Mouse (Mus musculus): ENCODE measurements around the gene Zfp11. TPM values are rescaled to one million over a fixed set of nuclear protein-coding genes. Genes with fewer than 3 reads are reported as not detected.
A peak's percentile ranks its signal among the peaks of the same experiment; 100 is the strongest.
"Not testable (repeated sequence)": the region's sequence is repeated elsewhere in the genome, so short reads cannot be mapped to it uniquely, and the experiment has no call there.

Gene Zfp11
- total RNA-seq, 2 experiments from 2014 or later: 4.0 to 4.2 TPM

DNA sequence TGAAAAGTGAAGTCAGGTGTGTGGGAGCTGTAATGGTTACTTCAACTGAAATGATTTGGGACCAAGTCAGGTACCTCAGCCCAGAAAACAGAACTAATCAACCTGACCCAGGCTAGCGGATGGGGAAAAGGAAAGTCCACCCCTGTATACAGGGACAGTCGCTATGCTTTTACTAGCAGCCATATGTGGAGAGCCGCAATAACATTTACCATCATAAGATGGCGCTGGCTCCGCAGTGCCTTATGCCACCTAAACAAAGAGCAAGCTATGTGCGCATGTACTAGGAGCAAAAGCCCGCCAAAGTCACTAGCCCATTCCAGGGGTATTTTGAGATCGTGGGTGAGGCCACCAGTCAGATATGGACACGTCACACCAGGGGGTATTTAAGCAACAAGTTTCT is 49.3 kb downstream of the Zfp11 start:
- not testable (repeated sequence) for DNase-seq

DNA sequence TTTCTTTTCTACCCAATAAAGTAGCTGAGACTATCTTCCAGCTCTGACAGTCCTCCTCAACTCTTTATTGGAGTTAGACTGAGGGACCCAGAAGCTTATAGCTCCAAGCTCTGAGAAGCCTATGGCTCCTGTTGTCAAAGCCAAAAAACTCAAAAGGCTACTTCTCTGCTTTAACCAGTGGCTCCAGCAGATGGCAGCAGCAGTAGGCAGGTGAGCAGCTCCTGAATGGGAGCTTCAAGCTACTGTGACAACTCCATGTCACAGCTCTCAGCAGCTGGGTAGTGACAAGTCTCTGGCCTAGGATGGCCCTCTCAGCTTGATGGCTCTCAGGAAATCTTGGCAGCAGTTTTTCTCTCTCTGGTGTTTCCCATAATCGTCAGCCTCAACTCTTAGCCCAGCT is 58.8 kb downstream of the Zfp11 start:
- intact Hi-C loops (cut with DNase I): loop anchor here (2.0 to 5.0 kb wide), 2 partner anchors 114 to 131 kb away; partner anchors contain the start of gene Nipsnap2
- peak; percentile 82 to 83 for DNase-seq

More for the DNA sequence above, 49.3 kb downstream of the Zfp11 start:
- intact Hi-C loops (cut with DNase I): not testable (repeated sequence)

DNA sequence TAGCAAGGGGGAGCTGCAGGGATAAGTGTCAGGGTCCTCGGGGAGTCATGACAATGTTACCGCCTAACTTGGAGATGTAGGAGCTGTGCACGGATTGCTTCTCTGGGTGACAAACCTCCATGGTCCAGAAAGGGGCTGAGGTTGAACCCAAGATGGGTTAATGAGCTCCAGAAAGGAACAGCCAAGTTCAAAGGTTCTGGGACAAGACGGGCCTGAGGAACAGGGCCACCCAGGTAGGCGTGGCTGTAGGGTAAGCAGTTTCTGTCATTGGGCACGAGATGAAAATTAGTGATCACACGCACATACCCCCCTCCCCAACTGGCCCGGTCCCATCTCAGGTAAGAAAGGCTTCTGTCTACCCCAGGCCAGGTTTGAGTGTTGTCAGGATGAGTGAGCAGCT is 62.4 kb downstream of the Zfp11 start:
- DNase-seq: no peak
- intact Hi-C loops (cut with DNase I): no loop called here

Other genes with a start within 250 kb of the Zfp11 start
- 10 to 100 TPM; 48.7 to 50.1 TPM for gene Sfswap, start 168.9 kb downstream of the Zfp11 start, total RNA-seq (2021)
- 1 to 10 TPM in 1 of 2 experiments, under 1 TPM in 1; 0.89 to 1.7 TPM for gene Mmp17, start 85.9 kb downstream of the Zfp11 start, total RNA-seq (2021)
- gene Sept14, start 38.4 kb upstream of the Zfp11 start, total RNA-seq (2021): not detected
- gene Mrps17, start 45.4 kb upstream of the Zfp11 start, total RNA-seq (2021): 10 to 100 TPM; 88.6 to 91.5 TPM
- 100 to 1,000 TPM; 591 to 619 TPM for gene Nipsnap2, start 55.0 kb upstream of the Zfp11 start, total RNA-seq (2021)
- gene Psph, start 117.3 kb upstream of the Zfp11 start, total RNA-seq (2021): 10 to 100 TPM; 12.4 to 15.9 TPM
- gene Sumf2, start 176.9 kb upstream of the Zfp11 start, total RNA-seq (2021): 10 to 100 TPM; 15.2 to 15.6 TPM
- 100 to 1,000 TPM; 922 to 943 TPM for gene Chchd2, start 217.4 kb upstream of the Zfp11 start, total RNA-seq (2021)
- gene Zbed5, start 225.6 kb upstream of the Zfp11 start, total RNA-seq (2021): under 1 TPM; 0.89 to 0.97 TPM
- gene Phkg1, start 228.4 kb upstream of the Zfp11 start, total RNA-seq (2021): 1 to 10 TPM; 3.2 to 5.7 TPM
- under 1 TPM; 0.48 to 0.82 TPM for gene Nupr1l, start 238.4 kb upstream of the Zfp11 start, total RNA-seq (2021)

Data from heart, postnatal 10 days (tissue).